ENCODE assay signal across 18 mouse cellular contexts in the genomic region with DNA sequence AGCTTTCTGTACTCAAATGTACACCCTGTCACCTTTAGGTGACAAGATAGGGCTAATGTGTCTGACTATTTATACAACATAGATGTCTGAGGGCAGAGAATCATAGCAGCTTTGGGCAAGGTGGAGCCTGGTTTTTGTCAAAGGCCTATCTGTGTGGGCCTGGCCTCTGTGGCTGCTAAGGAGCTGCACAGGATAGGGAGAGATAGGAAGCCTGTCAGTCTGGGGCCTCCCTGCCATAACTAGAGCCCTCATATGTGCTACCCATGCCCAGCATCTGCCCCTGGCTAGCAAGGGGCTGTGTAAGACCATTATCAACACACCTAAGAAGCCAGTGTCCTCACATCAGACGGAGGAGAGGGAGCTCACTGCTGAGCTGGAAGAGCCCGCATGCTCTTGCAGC. TPM values are rescaled to one million over a fixed set of nuclear protein-coding genes. Genes with fewer than 3 reads are reported as not detected.
"Had no signal": no experiment of that assay in that cellular context is flagged by ENCODE, and none has a peak within 500 bp of the region (broad histone marks: within the 10 kb centered on the region; RNA-seq: fewer than 3 reads in every experiment).

No protein-coding gene starts in this region.

- H3K9ac ChIP-seq: intestine, embryonic 15.5 days; lung, embryonic 15.5 days; midbrain, embryonic 13.5 days; neural tube, embryonic 12.5 days had no signal

- ATAC-seq: intestine, embryonic 15.5 days; midbrain, embryonic 13.5 days had no signal

- H3K9me3 ChIP-seq: intestine, embryonic 15.5 days; lung, embryonic 15.5 days; midbrain, embryonic 13.5 days; neural tube, embryonic 12.5 days had no signal

- H3K4me1 ChIP-seq: intestine, embryonic 15.5 days; lung, embryonic 15.5 days; midbrain, embryonic 13.5 days; neural tube, embryonic 12.5 days had no signal

- H3K27me3 ChIP-seq: intestine, embryonic 15.5 days; lung, embryonic 15.5 days; midbrain, embryonic 13.5 days; neural tube, embryonic 12.5 days had no signal

- H3K4me2 ChIP-seq: intestine, embryonic 15.5 days; lung, embryonic 15.5 days; midbrain, embryonic 13.5 days; neural tube, embryonic 12.5 days had no signal

- DNase-seq: kidney, adult 18-20 months; kidney, postnatal 10 days; kidney, postnatal 4 days; lung, postnatal 14 days; right cerebral cortex, postnatal 4 days; spleen, adult 18-20 months; thymus, postnatal 36 days had no signal

- H3K27ac ChIP-seq: intestine, embryonic 15.5 days; layer of hippocampus, adult 2 months; lung, embryonic 15.5 days; macrophage; midbrain, embryonic 13.5 days; neural tube, embryonic 12.5 days had no signal

- H3K4me3 ChIP-seq: intestine, embryonic 15.5 days; layer of hippocampus, adult 2 months; lung, embryonic 15.5 days; midbrain, embryonic 13.5 days; neural tube, embryonic 12.5 days had no signal

RNA-seq across cellular contexts. Expression of gene Nanos3, which starts 17.3 kb away (rescaled TPM):
- total RNA-seq: monocyte, adult 5-6 weeks; neutrophil, adult 5-6 weeks had no signal
- polyA plus RNA-seq: liver, embryonic 16.5 days; macrophage had no signal

RNA-seq across cellular contexts. Expression of gene Podnl1, which starts 41.9 kb away (rescaled TPM):
- total RNA-seq: layer of hippocampus, adult 2 months; layer of hippocampus, postnatal 10 days; left cerebral cortex, postnatal 36 days had no signal
- polyA plus RNA-seq: liver, embryonic 16.5 days; macrophage had no signal
